Mouse (Mus musculus) forebrain, embryonic 10.5 days (tissue): ENCODE measurements around the gene Gm21788. TPM values are rescaled to one million over a fixed set of nuclear protein-coding genes. Genes with fewer than 3 reads are reported as not detected.
"Not testable (repeated sequence)": the region's sequence is repeated elsewhere in the genome, so short reads cannot be mapped to it uniquely, and the experiment has no call there.

ENCODE experiments used
- DNase-seq: peaks from one replicate; pipeline ENCODE4 v3.0.0-alpha.2; 2017; ENCODE audit warnings: low spot score; ENCODE audit errors: extremely low spot score
- H3K27ac ChIP-seq: fragments of 300-500 bp; sonication (generic); 2 replicates; pipeline ENCODE4 v1.5.1; 2016; ENCODE audit warnings: mild to moderate bottlenecking
- H3K27me3 ChIP-seq: fragments of 300-500 bp; sonication (generic); 2 replicates; pipeline ENCODE4 v1.6.1; 2016; ENCODE audit warnings: mild to moderate bottlenecking; ENCODE audit not compliant: poor library complexity, severe bottlenecking
- H3K36me3 ChIP-seq: fragments of 300-500 bp; sonication (generic); replicated peaks from 2 replicates; pipeline ENCODE4 v1.6.1; 2016; ENCODE audit warnings: mild to moderate bottlenecking, moderate library complexity
- H3K4me1 ChIP-seq: fragments of 300-500 bp; sonication (generic); 2 replicates; pipeline ENCODE4 v1.6.1; 2016
- H3K4me3 ChIP-seq: fragments of 300-500 bp; sonication (generic); 2 replicates; pipeline ENCODE4 v1.5.1; 2016; ENCODE audit warnings: mild to moderate bottlenecking, moderate library complexity
- H3K9me3 ChIP-seq: fragments of 300-500 bp; sonication (generic); 2 replicates; pipeline ENCODE4 v1.6.1; 2016; ENCODE audit warnings: mild to moderate bottlenecking, moderate library complexity
- WGBS: fragments of 180-500 bp; shearing (Covaris S2); methylation state at CpG from one replicate; pipeline ENCODE4 v1.1.7; 2016; 5-methylcytosine and 5-hydroxymethylcytosine counted together
- polyA plus RNA-seq: library from polyadenylated mRNA; unstranded; fragments of >200 nt; fragmentation: Nextera tagmentation; extraction: Ambion mirVana; gene quantifications from 2 replicates; pipeline ENCODE4 v1.2.1, GENCODE M21; 2016

The Gm21788 gene
- not detected in 2 replicates for polyA plus RNA-seq

DNA sequence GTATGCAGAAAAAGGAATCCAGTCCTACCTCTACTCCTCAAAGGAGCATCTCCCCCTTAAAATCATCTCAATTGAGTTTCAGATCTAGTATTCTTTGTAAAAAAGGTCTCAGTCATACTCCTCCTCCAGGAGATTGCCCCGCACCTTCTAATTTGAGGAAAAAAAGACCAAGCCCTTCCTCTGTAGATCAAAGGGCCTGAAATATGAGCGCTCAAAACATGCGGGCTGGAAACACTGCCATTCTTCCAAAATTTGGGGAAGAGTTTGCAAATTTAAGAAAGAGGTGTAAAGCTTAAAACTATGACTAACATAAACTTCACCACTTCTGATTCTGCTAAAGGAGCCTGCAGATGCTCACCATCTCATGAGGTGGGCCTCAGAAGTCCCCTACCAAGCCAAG, at the start of gene Gm21788:
TSS of gene Gm21788 (plus strand) at position 301 of the 400 bp plus-strand sequence.
- not testable (repeated sequence) for H3K4me3 ChIP-seq, DNase-seq, H3K27me3 ChIP-seq, H3K4me1 ChIP-seq, H3K27ac ChIP-seq, H3K36me3 ChIP-seq, H3K9me3 ChIP-seq
- WGBS = no CpG with 5 or more reads among the region's 3 CpGs

Other genes with a start within 250 kb of the Gm21788 start
- not detected in 2 replicates for gene Gm21244, start 235.7 kb upstream of the Gm21788 start, polyA plus RNA-seq
- not detected in 2 replicates for gene Gm28998, start 151.2 kb upstream of the Gm21788 start, polyA plus RNA-seq
- not detected in 2 replicates for gene Gm20826, start 233.5 kb downstream of the Gm21788 start, polyA plus RNA-seq